Mouse (Mus musculus): Measurements from ENCODE around the gene Vps13c. TPM values are rescaled to one million over a fixed set of nuclear protein-coding genes. Genes with fewer than 3 reads are reported as not detected.

The Vps13c gene
- polyA plus RNA-seq, 1 experiment from 2014 or later, result 4.2 TPM

DNA sequence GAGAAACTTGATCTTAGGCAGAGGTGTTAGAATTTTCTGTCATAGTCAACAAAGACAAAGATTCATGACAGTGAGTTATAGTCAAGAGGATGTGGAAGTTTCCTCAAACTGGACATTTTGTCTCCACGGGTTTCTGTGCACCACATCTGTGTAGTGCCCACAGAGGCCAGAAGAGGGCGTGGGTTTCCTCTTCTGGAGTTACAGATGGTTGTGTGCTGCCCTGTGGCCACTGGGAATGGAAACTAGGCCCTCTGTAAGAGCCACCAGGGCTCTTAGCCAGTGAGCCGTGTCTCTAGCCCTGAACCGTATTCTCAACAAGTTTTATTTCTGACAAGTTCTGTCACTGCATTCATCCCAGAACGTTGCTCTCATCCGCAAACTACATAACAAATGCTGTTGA, 29.7 kb upstream of the Vps13c start:
- H3K4me2 ChIP-seq (ENCODE audit: low read depth, low read length), result no peak overlapping the region
- ATAC-seq, result no peak
- no peaks in the 10 kb centered on the region for H3K27me3 ChIP-seq (replicated peaks; ENCODE audit: control insufficient read depth, insufficient read depth, low read length)
- H3K4me3 ChIP-seq (ENCODE audit: low read length), result no peak overlapping the region
- no peaks in the 10 kb centered on the region for H3K9me3 ChIP-seq (ENCODE audit: control insufficient read depth, low read length)
- H3K36me3 ChIP-seq (ENCODE audit: control insufficient read depth, insufficient read depth, low read length), result no peaks in the 10 kb centered on the region
- H3K27ac ChIP-seq (ENCODE audit: low read length), result no peak overlapping the region
- H3K4me1 ChIP-seq (ENCODE audit: control insufficient read depth, insufficient read depth, low read length), result peaks cover 7% of the 10 kb centered on the region; the same call in 1 of the 2 replicates
- 65% methylated on average over 6 of the region's 6 CpGs for WGBS
- no peak overlapping the region for H3K9ac ChIP-seq (ENCODE audit: low read depth, low read length)

DNA sequence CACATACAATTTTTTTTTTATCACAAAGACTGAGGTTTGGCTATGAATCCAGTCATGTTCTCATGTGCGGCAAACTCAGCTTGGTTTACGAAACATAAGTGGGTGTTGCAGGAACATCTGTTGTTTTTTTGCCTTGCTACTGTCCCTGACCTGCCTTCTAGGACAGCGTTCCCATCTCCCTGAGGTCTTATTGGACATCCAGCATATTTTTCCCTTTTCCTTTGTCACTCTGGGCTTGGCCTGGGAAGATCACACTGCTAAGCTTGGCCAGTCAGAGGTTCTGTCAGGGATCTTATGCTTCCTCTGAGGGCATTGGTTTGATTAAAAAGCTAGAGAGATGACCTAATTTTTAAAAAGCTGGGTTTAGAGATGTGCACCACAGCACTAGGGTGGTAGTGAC, 29.1 kb upstream of the Vps13c start:
- Histone ChIP-seq H3K9me3 (ENCODE audit: control insufficient read depth, low read length) (no peaks in the 10 kb centered on the region), H3K9ac (ENCODE audit: low read depth, low read length) (no peak overlapping the region), H3K4me3 (ENCODE audit: low read length) (no peak overlapping the region), H3K36me3 (ENCODE audit: control insufficient read depth, insufficient read depth, low read length) (no peaks in the 10 kb centered on the region), H3K27ac (ENCODE audit: low read length) (no peak overlapping the region), H3K4me1 (ENCODE audit: control insufficient read depth, insufficient read depth, low read length) (peaks cover 7% of the 10 kb centered on the region; the same call in 1 of the 2 replicates), H3K4me2 (ENCODE audit: low read depth, low read length) (no peak overlapping the region), H3K27me3 (replicated peaks; ENCODE audit: control insufficient read depth, insufficient read depth, low read length) (no peaks in the 10 kb centered on the region)
- WGBS, result 66% methylated on average over 3 of the region's 3 CpGs
- no peak for ATAC-seq

DNA sequence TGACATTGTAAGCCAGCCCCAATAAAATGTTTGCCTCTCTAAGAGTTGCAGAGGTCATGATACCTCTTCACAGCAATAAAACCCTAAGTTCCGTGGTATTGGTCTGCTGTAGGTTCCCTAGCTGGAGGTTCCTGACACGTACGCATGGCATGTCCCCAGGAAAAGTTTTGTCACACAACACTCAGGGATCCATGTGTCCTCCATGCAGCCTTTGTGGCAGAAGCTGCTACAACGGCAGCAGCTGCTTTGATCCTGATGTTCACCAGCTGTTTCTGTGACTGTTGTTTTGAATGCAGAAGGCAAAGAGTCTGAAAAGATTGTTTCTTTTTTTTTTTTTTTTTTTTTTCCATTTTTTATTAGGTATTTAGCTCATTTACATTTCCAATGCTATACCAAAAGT, 27.0 kb upstream of the Vps13c start:
- no peak overlapping the region for H3K4me2 ChIP-seq (ENCODE audit: low read depth, low read length)
- no peaks in the 10 kb centered on the region for H3K27me3 ChIP-seq (replicated peaks; ENCODE audit: control insufficient read depth, insufficient read depth, low read length)
- no peak overlapping the region for H3K9ac ChIP-seq (ENCODE audit: low read depth, low read length)
- ATAC-seq, result no peak
- WGBS, result 62% methylated on average over 4 of the region's 4 CpGs
- no peak overlapping the region for H3K27ac ChIP-seq (ENCODE audit: low read length)
- no peak overlapping the region for H3K4me3 ChIP-seq (ENCODE audit: low read length)
- no peaks in the 10 kb centered on the region for H3K36me3 ChIP-seq (ENCODE audit: control insufficient read depth, insufficient read depth, low read length)
- H3K9me3 ChIP-seq (ENCODE audit: control insufficient read depth, low read length), result no peaks in the 10 kb centered on the region
- peaks cover 7% of the 10 kb centered on the region; the same call in 1 of the 2 replicates for H3K4me1 ChIP-seq (ENCODE audit: control insufficient read depth, insufficient read depth, low read length)

DNA sequence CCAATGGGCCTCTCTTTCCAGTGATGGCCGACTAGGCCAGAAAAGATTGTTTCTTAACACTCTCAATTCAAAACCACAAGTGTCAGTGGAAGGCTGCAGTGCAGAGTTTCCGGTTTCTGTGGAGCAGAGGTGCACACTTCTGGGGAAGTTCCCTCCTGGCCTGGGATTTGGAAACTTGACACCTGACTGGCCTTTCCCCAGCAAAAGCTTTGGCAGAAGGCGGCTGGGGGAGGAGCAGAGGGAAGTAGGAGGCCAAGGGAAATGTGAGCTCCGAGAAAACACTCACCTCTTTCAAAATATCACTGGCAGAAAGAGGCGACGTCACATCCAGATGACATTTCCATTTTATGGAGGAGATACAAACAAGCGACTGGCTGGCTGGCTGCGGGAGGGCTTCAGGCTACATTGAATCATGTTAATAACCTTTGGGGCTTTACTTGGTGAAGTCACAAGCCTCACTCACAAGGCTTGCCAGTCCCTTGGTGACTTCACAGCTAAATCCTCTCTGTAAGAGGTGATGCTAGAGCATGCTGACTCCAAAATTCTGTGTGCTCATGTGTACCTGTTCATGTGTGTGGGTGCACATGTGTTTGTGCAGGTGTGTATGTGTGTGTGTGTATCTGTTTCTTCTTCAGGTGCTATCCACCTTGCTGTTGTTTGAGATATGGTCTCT, 26.4 kb upstream of the Vps13c start:
- Histone ChIP-seq H3K27ac (ENCODE audit: low read length) (no peak overlapping the region), H3K4me3 (ENCODE audit: low read length) (no peak overlapping the region), H3K4me2 (ENCODE audit: low read depth, low read length) (no peak overlapping the region), H3K9ac (ENCODE audit: low read depth, low read length) (no peak overlapping the region), H3K27me3 (replicated peaks; ENCODE audit: control insufficient read depth, insufficient read depth, low read length) (no peaks in the 10 kb centered on the region), H3K36me3 (ENCODE audit: control insufficient read depth, insufficient read depth, low read length) (no peaks in the 10 kb centered on the region), H3K9me3 (ENCODE audit: control insufficient read depth, low read length) (no peaks in the 10 kb centered on the region), H3K4me1 (ENCODE audit: control insufficient read depth, insufficient read depth, low read length) (peaks cover 7% of the 10 kb centered on the region; the same call in 1 of the 2 replicates)
- peak; percentile 62; the same call in 1 of the 2 replicates for ATAC-seq
- WGBS, result 11% methylated on average over 8 of the region's 8 CpGs

DNA sequence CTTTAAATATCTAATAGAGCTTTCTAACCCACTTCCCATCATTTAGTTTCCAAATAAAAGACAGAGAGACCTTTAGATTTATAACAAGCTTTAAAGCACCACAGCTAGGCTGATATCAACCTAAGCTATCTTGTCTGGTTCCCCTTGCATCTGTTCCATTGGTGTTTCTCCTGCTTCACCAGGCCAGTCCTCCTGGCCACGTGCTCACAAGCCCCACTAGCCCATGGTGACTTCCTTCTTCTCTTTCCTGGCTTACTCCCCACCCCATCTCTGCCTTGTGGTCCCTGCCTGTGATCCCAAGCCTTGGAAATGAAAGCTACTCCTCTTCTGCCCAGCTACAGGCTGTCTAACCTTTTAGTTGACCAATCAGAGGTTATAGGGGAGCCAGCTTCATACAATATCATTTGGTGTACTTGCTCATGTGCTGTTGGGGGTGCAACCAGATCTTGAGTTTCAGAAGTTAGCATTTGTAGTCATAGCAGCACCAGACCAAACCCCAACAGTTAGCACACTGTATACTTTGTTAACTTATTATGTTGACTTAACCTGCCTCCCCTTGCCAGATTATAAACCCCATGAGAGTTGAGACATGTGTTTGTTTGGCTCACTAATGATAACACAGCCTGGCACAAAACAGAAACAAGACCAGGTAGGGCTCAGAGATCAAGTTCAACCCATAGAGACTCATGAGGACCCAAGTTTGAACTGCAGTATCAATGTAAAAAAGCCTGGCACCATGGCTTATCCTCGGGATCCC, 23.8 kb upstream of the Vps13c start:
- no peaks in the 10 kb centered on the region for H3K9me3 ChIP-seq (ENCODE audit: control insufficient read depth, low read length)

DNA sequence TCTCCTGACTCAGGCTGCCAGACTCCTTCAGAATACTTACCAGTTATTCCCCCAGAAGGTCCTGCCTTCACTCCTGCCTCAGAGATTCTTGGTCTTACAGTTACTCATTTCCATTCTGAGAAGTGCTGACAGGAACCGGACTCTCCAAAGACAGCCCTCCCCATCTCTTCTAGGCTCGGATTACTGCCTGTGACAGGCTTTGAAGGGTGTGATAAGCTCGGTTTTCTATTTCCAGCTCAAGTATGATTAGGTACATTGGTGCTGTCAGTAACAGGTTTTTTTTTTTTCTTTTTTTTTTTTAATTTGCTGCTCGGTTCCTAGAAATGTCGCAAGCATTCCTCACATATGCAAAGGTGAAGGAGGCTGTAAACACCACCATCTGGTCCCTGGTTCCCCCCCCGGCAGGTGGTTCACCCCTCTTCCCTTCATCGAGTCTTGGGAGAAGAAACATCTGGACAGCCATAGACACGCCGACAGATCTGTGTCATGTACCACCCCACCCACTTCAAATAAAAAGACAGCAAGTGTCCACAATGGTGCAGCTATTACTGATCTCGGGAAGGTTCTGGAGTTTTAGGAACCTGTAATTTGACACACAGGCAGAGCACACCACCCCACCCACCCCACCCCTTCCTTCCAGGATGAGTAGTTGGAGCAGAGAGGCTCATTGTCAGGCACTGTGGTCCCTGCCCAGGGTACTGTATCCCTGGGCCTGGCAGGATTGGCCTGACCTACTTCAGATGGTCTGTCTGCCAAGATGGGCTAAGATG, 22.1 kb upstream of the Vps13c start:
- no peaks in the 10 kb centered on the region for H3K36me3 ChIP-seq (ENCODE audit: control insufficient read depth, insufficient read depth, low read length)
- no peaks in the 10 kb centered on the region for H3K9me3 ChIP-seq (ENCODE audit: control insufficient read depth, low read length)
- ATAC-seq, result no peak
- H3K27ac ChIP-seq (ENCODE audit: low read length), result no peak overlapping the region
- H3K9ac ChIP-seq (ENCODE audit: low read depth, low read length), result no peak overlapping the region
- peaks cover 7% of the 10 kb centered on the region; the same call in 1 of the 2 replicates for H3K4me1 ChIP-seq (ENCODE audit: control insufficient read depth, insufficient read depth, low read length)
- no peak overlapping the region for H3K4me3 ChIP-seq (ENCODE audit: low read length)
- WGBS, result 38% methylated on average over 10 of the region's 10 CpGs
- no peak overlapping the region for H3K4me2 ChIP-seq (ENCODE audit: low read depth, low read length)
- H3K27me3 ChIP-seq (replicated peaks; ENCODE audit: control insufficient read depth, insufficient read depth, low read length), result no peaks in the 10 kb centered on the region

More for the DNA sequence above, 23.8 kb upstream of the Vps13c start:
- Histone ChIP-seq H3K4me2 (ENCODE audit: low read depth, low read length) (no peak overlapping the region), H3K9ac (ENCODE audit: low read depth, low read length) (no peak overlapping the region), H3K4me3 (ENCODE audit: low read length) (no peak overlapping the region), H3K27me3 (replicated peaks; ENCODE audit: control insufficient read depth, insufficient read depth, low read length) (no peaks in the 10 kb centered on the region), H3K4me1 (ENCODE audit: control insufficient read depth, insufficient read depth, low read length) (peaks cover 7% of the 10 kb centered on the region; the same call in 1 of the 2 replicates), H3K36me3 (ENCODE audit: control insufficient read depth, insufficient read depth, low read length) (no peaks in the 10 kb centered on the region), H3K27ac (ENCODE audit: low read length) (no peak overlapping the region)
- ATAC-seq, result no peak
- 75% methylated on average over 2 of the region's 2 CpGs for WGBS

DNA sequence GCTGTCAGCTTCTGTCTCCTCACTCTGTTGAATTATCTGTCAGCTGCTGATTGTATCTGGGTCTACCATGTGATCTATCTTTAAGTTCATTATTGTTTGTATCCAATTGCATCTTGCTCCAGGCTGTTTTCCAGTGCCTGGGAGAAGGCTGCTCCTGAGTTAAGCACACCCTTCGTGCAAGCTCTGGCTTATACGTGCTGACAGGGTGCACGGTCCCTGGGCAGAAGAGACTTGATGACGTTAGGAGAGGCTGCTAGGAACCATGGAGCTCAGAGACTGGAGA, 21.6 kb upstream of the Vps13c start:
- Histone ChIP-seq H3K9me3 (ENCODE audit: control insufficient read depth, low read length) (no peaks in the 10 kb centered on the region), H3K4me2 (ENCODE audit: low read depth, low read length) (no peak overlapping the region), H3K4me1 (ENCODE audit: control insufficient read depth, insufficient read depth, low read length) (peaks cover 7% of the 10 kb centered on the region; the same call in 1 of the 2 replicates), H3K27me3 (replicated peaks; ENCODE audit: control insufficient read depth, insufficient read depth, low read length) (no peaks in the 10 kb centered on the region), H3K27ac (ENCODE audit: low read length) (no peak overlapping the region), H3K9ac (ENCODE audit: low read depth, low read length) (no peak overlapping the region), H3K36me3 (ENCODE audit: control insufficient read depth, insufficient read depth, low read length) (no peaks in the 10 kb centered on the region), H3K4me3 (ENCODE audit: low read length) (no peak overlapping the region)
- 72% methylated on average over 4 of the region's 4 CpGs for WGBS
- ATAC-seq, result no peak

DNA sequence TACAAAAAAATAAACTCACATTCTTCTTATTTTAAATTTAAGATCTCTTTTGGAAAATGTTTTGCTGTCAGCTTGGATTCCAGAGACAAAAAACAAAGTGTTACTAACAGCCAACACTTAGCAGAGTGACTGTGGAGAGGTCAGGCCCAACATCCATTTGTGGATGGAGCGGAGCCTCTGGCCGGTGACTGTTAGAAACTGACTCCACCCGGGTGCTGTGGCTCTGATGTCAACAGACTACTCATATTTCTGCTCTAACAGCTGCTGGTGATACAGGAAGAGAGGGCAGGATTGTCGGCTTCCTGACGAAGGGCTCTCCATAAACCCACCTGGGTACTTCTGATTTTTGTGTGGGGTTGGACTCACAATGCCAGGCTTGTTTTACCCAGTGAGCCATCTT, 17.1 kb upstream of the Vps13c start:
- no peaks in the 10 kb centered on the region for H3K36me3 ChIP-seq (ENCODE audit: control insufficient read depth, insufficient read depth, low read length)
- H3K9me3 ChIP-seq (ENCODE audit: control insufficient read depth, low read length), result peaks cover 4% of the 10 kb centered on the region; the same call in 1 of the 2 replicates
- no peak for ATAC-seq
- H3K27me3 ChIP-seq (replicated peaks; ENCODE audit: control insufficient read depth, insufficient read depth, low read length), result no peaks in the 10 kb centered on the region
- 48% methylated on average over 5 of the region's 5 CpGs for WGBS
- H3K4me2 ChIP-seq (ENCODE audit: low read depth, low read length), result no peak overlapping the region
- no peak overlapping the region for H3K9ac ChIP-seq (ENCODE audit: low read depth, low read length)
- H3K4me1 ChIP-seq (ENCODE audit: control insufficient read depth, insufficient read depth, low read length), result no peaks in the 10 kb centered on the region
- no peak overlapping the region for H3K27ac ChIP-seq (ENCODE audit: low read length)
- no peak overlapping the region for H3K4me3 ChIP-seq (ENCODE audit: low read length)

DNA sequence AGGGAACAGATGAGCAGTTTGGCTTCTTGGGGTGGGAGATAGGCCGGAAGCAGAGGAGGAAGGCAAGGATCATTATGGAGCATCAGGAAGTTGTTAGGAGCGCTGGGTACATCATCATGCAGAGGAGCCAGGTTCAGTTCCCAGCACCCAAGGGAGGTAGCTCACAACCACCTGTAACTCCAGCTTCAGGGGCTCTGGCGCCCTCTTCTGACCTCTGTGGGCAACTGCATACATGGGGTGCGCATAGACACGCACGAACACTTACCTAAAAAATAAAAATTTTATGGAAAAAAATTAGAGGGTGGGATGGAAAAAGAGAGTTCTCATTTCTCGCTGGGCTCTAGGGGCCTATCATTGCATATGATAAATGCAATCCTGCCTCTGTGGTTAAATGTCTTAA, 14.7 kb upstream of the Vps13c start:
- H3K27me3 ChIP-seq (replicated peaks; ENCODE audit: control insufficient read depth, insufficient read depth, low read length), result peaks cover 5% of the 10 kb centered on the region; the same call in 1 of the 2 replicates
- no peak for ATAC-seq
- H3K4me2 ChIP-seq (ENCODE audit: low read depth, low read length), result no peak overlapping the region
- peaks cover 4% of the 10 kb centered on the region; the same call in 1 of the 2 replicates for H3K9me3 ChIP-seq (ENCODE audit: control insufficient read depth, low read length)
- 83% methylated on average over 7 of the region's 7 CpGs for WGBS
- no peak overlapping the region for H3K27ac ChIP-seq (ENCODE audit: low read length)
- H3K4me1 ChIP-seq (ENCODE audit: control insufficient read depth, insufficient read depth, low read length), result no peaks in the 10 kb centered on the region
- H3K4me3 ChIP-seq (ENCODE audit: low read length), result no peak overlapping the region
- no peaks in the 10 kb centered on the region for H3K36me3 ChIP-seq (ENCODE audit: control insufficient read depth, insufficient read depth, low read length)
- H3K9ac ChIP-seq (ENCODE audit: low read depth, low read length), result no peak overlapping the region
